Mouse (Mus musculus) heart, embryonic 11.5 days (tissue): Measurements from ENCODE around the gene Rbbp8nl. TPM values are rescaled to one million over a fixed set of nuclear protein-coding genes. Genes with fewer than 3 reads are reported as not detected.
"Not testable (repeated sequence)": the region's sequence is repeated elsewhere in the genome, so short reads cannot be mapped to it uniquely, and the experiment has no call there.

Experiments
- ATAC-seq: fragments of 200-750 bp; cut with Nextera tagmentation; replicated peaks from 2 replicates; pipeline ENCODE4 v1.8.0; 2017; ENCODE audit warnings: moderate library complexity; ENCODE audit not compliant: insufficient number of reproducible peaks, low FRiP score, low TSS enrichment
- H3K27ac ChIP-seq: fragments of 300-500 bp; sonication (generic); 2 replicates; pipeline ENCODE4 v1.5.1; 2014; ENCODE audit warnings: mild to moderate bottlenecking, low read depth, low read length
- H3K27me3 ChIP-seq: fragments of 300-500 bp; sonication (generic); 2 replicates; pipeline ENCODE4 v1.6.1; 2014; ENCODE audit warnings: mild to moderate bottlenecking, low read length, mixed read lengths; ENCODE audit not compliant: control insufficient read depth, insufficient read depth
- H3K36me3 ChIP-seq: fragments of 300-500 bp; sonication (generic); 2 replicates; pipeline ENCODE4 v1.6.1; 2014; ENCODE audit warnings: mild to moderate bottlenecking, low read length, moderate library complexity, mixed read lengths; ENCODE audit not compliant: control insufficient read depth, insufficient read depth
- H3K4me1 ChIP-seq: fragments of 300-500 bp; sonication (generic); 2 replicates; pipeline ENCODE4 v1.6.1; 2014; ENCODE audit warnings: low read length; ENCODE audit not compliant: control insufficient read depth, insufficient read depth
- H3K4me2 ChIP-seq: fragments of 300-500 bp; sonication (generic); 2 replicates; pipeline ENCODE4 v1.6.1; 2014; ENCODE audit warnings: mild to moderate bottlenecking, moderate library complexity
- H3K4me3 ChIP-seq: fragments of 300-500 bp; sonication (generic); 2 replicates; pipeline ENCODE4 v1.5.1; 2014; ENCODE audit warnings: low read depth, low read length
- H3K9ac ChIP-seq: fragments of 300-500 bp; sonication (generic); 2 replicates; pipeline ENCODE4 v1.6.1; 2014; ENCODE audit warnings: mild to moderate bottlenecking, low read depth, low read length, moderate library complexity
- H3K9me3 ChIP-seq: fragments of 300-500 bp; sonication (generic); replicated peaks from 2 replicates; pipeline ENCODE4 v1.6.1; 2016; ENCODE audit warnings: low read length; ENCODE audit not compliant: control insufficient read depth
- WGBS: fragments of 180-500 bp; shearing (Covaris S2); extraction: QIAGEN DNeasy Blood & Tissue Kit; methylation state at CpG from one replicate; pipeline ENCODE4 v1.1.7; 2014; ENCODE audit not compliant: insufficient replicate concordance; 5-methylcytosine and 5-hydroxymethylcytosine counted together
- polyA plus RNA-seq: library from polyadenylated mRNA; unstranded; fragments of >200 nt; fragmentation: Nextera tagmentation; extraction: Ambion mirVana; gene quantifications from 2 replicates; pipeline ENCODE4 v1.2.1, GENCODE M21; 2014

Rbbp8nl gene
- polyA plus RNA-seq, 1 experiment from 2014 or later, result 0.10 TPM

DNA sequence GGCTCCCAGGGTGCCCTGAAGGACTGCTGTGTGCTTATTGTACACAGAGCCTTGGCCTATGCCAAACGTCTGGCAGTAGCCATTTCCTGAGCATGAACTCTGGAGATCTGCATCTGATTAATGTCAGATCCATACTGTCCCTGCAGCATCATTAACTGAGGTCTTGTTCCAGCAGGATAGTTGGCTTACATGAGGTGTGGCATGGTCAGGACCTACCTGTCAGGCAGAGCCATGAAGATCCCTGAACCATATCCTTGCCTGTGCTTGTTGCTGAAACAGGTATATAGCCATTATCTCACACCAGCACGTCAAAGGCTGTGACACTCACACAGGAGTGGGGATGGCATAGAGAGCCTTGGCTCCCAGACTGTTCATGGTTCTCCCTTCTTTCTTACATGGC lies 21.7 kb downstream of the Rbbp8nl start:
- Histone ChIP-seq H3K9ac (no peak overlapping the region), H3K27me3 (no peaks in the 10 kb centered on the region), H3K9me3 (no peaks in the 10 kb centered on the region), H3K4me3 (no peak overlapping the region), H3K4me2 (no peak overlapping the region), H3K4me1 (peaks cover 25% of the 10 kb centered on the region), H3K36me3 (peaks cover 4% of the 10 kb centered on the region; the same call in 1 of the 2 replicates), H3K27ac (no peak overlapping the region)
- no peak for ATAC-seq
- WGBS, result 56% methylated on average over 2 of the region's 2 CpGs

DNA sequence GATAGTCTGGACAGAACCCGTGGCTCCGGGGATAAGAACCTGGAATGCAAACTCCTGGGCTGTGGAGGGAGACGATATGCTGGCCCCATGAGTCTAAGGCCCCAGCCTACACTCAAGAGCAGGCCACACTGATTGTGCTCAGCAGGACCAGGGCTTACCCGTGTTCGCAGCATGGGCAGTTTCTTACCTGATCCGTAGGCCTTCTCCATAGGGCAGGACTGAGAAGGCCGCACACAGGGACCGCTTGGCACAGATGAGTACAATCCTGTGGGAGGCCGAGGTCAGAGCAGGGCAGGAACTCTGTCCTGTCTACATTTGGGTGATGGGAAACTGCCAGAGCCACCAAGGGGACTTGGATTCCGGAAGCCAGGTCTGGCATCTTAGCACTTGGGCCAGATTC lies 26.8 kb downstream of the Rbbp8nl start:
- Histone ChIP-seq H3K4me1 (peaks cover 6% of the 10 kb centered on the region), H3K9me3 (no peaks in the 10 kb centered on the region), H3K4me2 (no peak overlapping the region), H3K36me3 (peaks cover 12% of the 10 kb centered on the region), H3K9ac (no peak overlapping the region), H3K4me3 (no peak overlapping the region), H3K27ac (no peak overlapping the region), H3K27me3 (no peaks in the 10 kb centered on the region)
- no peak for ATAC-seq
- whole genome bisulfite sequencing, result 76% methylated on average over 10 of the region's 10 CpGs

DNA sequence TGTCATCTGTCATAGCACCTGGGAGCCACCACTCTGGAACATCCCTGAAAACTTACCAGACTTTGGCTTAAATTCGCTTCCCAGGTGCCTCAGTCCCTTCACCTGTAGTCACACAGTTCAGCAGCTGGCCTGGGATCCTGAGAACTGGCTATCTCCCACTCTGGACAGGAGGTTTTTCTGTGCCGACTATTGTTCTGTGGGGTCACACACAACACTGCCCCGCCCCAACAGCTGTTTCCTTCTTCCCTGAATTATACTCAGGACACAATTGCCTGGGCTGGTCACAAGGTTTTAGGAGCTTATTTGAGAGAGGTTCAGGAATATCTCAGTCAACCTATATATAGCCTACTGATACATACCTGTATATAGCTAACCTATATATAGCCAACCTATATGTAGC lies 27.2 kb downstream of the Rbbp8nl start:
- no peak for ATAC-seq
- Histone ChIP-seq H3K9me3 (no peaks in the 10 kb centered on the region), H3K4me2 (no peak overlapping the region), H3K4me1 (peaks cover 7% of the 10 kb centered on the region), H3K27ac (no peak overlapping the region), H3K36me3 (peaks cover 12% of the 10 kb centered on the region), H3K4me3 (no peak overlapping the region), H3K9ac (no peak overlapping the region), H3K27me3 (no peaks in the 10 kb centered on the region)
- 62% methylated on average over 3 of the region's 3 CpGs for WGBS

DNA sequence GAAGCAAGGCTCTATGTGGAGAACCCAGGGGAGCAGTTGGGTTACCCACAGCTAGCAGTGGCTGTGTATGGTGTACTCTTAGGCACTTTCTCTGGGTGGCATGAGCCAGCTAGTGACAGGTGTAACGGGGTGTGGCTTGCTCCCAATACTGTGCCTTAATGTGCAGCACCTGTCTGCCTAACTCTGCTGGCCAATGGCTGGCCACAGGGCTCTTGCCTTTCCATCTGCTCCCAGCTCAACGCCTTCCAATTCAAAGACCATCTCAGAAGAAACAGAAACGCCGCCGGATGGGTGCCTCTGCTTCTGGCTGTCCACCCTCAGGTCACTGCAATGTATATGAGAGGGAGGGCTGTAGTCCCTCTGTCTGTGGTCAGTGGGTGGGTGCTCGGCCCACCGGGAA lies 27.8 kb downstream of the Rbbp8nl start:
- no peak overlapping the region for H3K9ac ChIP-seq
- no peaks in the 10 kb centered on the region for H3K27me3 ChIP-seq
- no peak overlapping the region for H3K4me3 ChIP-seq
- H3K4me1 ChIP-seq, result peaks cover 7% of the 10 kb centered on the region
- peaks cover 12% of the 10 kb centered on the region for H3K36me3 ChIP-seq
- H3K4me2 ChIP-seq, result no peak overlapping the region
- no peak for ATAC-seq
- no peaks in the 10 kb centered on the region for H3K9me3 ChIP-seq
- no peak overlapping the region for H3K27ac ChIP-seq
- 94% methylated on average over 7 of the region's 7 CpGs for WGBS

DNA sequence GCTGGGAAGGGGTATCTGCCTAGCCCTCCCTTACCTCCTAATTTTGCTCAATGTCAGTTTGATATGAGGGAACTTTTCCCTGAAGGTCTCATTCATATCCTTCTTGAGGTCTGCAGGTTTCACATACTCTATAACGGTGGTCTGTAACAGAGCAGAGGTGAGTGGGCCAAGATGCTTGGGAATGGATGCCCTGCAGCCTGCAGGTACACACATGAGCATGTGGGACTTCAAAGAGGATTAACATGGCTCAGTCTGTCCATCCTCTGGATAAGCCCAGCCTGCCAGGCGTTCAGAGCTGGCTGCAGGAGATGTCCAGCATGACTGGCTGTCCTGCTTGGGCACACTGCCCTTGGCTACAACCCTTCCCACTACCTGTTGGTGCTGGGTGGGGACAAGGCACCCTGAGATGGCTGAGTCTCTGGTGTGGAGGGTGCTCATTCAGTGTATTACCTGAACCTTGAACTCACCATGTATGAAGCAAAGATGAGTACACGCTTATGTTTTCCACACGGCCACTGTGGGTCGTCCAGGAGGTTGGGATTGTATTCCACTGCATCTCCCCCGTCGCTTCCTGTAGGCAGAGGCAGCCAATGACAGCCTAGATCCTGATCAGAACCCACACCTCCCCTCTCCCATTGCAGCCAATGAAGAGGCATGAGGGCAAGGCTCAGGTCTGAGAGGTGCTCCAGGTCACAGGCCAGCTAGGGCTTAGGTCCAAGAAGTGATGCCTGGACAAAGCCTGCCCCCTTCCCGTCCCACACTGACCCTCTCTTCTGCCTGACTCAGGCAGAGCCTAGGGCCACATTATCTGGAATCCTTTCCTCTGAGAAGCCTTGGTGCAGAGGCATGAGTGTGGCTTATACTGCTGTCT lies 28.8 kb downstream of the Rbbp8nl start:
- Histone ChIP-seq H3K4me3 (no peak overlapping the region), H3K27ac (no peak overlapping the region), H3K4me1 (peaks cover 10% of the 10 kb centered on the region), H3K4me2 (no peak overlapping the region), H3K9ac (no peak overlapping the region), H3K27me3 (no peaks in the 10 kb centered on the region), H3K9me3 (no peaks in the 10 kb centered on the region), H3K36me3 (peaks cover 12% of the 10 kb centered on the region)
- 61% methylated on average over 8 of the region's 8 CpGs for WGBS
- no peak for ATAC-seq

DNA sequence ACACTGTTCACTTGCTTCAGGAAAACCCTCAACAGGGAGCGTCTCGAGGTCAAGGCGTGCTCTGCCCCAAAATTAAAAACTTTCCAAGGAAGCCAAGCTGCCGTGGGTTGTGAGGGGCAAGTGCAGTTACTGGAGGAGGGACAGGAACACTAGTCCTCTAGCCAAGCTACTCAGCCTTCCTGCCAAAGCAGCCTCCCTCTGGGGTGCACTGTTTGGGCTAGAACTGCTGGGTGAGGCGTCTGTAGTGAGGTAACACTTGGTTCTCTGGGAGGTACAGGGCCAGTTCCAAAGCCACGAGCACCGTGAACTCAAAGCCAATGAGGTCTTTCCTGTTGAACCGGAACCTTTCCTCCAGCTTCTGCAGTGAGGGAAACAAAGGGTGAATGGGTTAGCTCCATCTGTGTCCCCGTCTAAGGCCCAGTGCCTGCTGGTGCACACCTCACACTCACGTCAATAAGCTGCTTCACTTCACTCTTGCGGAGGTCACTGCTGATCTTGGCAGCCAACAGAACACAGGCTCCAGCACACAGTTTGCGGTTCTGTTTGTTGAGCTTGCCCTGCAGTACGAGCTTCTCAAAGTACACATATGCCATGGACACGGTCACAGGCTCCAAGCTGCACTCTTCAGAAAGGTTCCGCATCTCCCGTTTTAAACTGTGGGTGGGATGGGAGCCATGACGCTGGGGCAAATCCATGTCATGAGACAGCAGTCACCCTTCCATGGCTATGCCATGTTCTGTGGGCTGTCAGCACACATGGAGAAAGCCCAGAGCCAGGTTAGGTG lies 29.7 kb downstream of the Rbbp8nl start:
- ATAC-seq, H3K4me3 ChIP-seq, H3K4me2 ChIP-seq, H3K27ac ChIP-seq, H3K27me3 ChIP-seq, H3K9me3 ChIP-seq, H3K9ac ChIP-seq: not testable (repeated sequence)
- WGBS, result 71% methylated on average over 17 of the region's 17 CpGs
- H3K4me1 ChIP-seq, result peaks cover 12% of the 10 kb centered on the region
- H3K36me3 ChIP-seq, result peaks cover 12% of the 10 kb centered on the region

DNA sequence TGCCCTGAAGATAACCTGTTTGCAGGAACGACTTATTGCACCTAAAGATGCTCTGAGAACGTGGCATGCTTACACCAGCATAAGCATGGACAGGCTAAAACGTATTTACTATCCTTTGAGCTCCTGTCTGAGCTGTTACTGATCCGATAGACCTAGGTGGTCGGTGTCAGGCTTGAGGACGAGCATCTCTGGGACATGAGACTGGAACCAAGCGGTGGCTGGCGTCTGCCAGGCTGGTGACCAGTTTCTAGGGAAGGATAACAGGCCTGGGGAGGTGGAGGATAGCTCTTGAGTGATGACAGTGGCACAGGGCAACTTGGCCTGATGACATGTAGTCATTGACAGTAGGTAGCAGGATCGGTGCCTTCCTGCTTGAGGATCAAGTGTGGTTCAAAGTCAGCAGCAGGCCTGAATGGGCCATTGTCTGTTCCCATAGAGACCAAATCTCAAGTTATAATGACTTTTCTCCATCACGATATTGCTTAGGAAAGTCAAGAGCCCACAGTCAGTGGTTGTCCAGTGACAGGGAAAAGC lies 30.7 kb downstream of the Rbbp8nl start:
- Histone ChIP-seq H3K36me3 (peaks cover 12% of the 10 kb centered on the region), H3K4me1 (peaks cover 12% of the 10 kb centered on the region)
- not testable (repeated sequence) for ATAC-seq, H3K9me3 ChIP-seq, H3K4me3 ChIP-seq, H3K4me2 ChIP-seq, H3K27me3 ChIP-seq, H3K27ac ChIP-seq, H3K9ac ChIP-seq
- WGBS, result 73% methylated on average over 10 of the region's 10 CpGs

DNA sequence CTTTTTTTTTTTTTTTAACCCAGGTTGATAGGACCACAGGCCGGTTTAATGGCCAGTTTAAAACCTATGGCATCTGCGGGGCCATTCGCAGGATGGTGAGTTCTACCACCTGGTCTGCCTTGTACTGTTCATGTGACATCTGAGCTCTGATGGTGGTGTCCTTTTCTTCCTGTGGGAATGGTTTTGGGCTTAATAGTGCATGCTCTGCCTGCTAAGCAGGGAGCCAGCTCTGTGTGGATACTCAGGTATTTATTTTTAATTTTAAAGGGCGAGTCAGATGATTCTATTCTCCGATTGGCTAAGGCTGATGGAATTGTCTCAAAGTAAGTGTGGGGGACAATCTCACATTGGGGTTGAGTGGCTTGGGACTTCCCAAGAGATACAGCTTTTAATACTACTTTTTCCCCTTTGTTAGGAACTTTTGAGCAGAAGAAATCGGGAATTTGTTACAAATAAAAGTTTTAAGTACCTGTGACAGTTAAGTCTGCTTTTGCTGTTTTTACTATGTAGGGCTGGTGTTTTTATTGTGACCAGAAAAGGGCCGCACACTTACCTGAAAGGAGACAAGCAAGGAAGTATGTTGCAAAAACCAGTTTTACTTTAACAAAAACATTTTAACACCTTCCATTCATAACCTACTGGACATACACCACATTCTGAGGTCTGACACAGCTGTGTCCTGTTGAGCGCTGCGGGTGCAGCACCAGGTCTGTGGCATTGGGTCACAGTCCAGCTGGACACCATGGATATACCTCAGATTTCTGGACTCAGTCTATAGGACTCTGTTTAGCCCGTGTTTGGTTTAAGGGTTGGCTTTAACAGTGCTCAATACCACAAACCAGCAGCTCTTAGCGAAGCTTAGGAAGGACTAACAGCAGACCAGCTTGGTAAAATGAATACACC lies 31.5 kb downstream of the Rbbp8nl start:
- Histone ChIP-seq H3K4me2 (peak overlapping the region; percentile 86), H3K4me3 (peak overlapping the region; percentile 96), H3K27ac (peak overlapping the region; percentile 85; the same call in 1 of the 2 replicates), H3K4me1 (peaks cover 12% of the 10 kb centered on the region), H3K36me3 (peaks cover 9% of the 10 kb centered on the region), H3K27me3 (no peaks in the 10 kb centered on the region), H3K9ac (peak overlapping the region; percentile 95), H3K9me3 (no peaks in the 10 kb centered on the region)
- 51% methylated on average over 11 of the region's 11 CpGs for WGBS
- no peak for ATAC-seq
